Comparison of ENCODE assay signal across 29 mouse cellular contexts in genomic region chr2:152443281-152443680, GRCm38 (mm10). TPM values are rescaled to one million over a fixed set of nuclear protein-coding genes. Genes with fewer than 3 reads are reported as not detected.
DNase-seq lines count a peak whose midpoint lies in the region; ATAC-seq lines count a peak whose summit lies in the region.
"Had no signal": no experiment of that assay in that cellular context is flagged by ENCODE, and none has a peak within 500 bp of the region (broad histone marks: within the 10 kb centered on the region; RNA-seq: fewer than 3 reads in every experiment).

No protein-coding gene starts in this region.

- no peak overlapping the region for H3K4me3 ChIP-seq in forebrain, embryonic 15.5 days
- no peak overlapping the region for H3K4me3 ChIP-seq in forebrain, embryonic 11.5 days (ENCODE audit: low read depth, low read length)
- H3K4me3 ChIP-seq in embryonic facial prominence, embryonic 10.5 days: no peak overlapping the region
- H3K4me3 ChIP-seq: erythroblast, embryonic 14.5 days; hindbrain, embryonic 15.5 days; left cerebral cortex, adult 2 months; midbrain, embryonic 10.5 days; myocyte; neural tube, embryonic 15.5 days; stomach, embryonic 15.5 days had no signal

- 0 out of 2 replicates have a peak, but pooled peaks cover 2% of the 10 kb centered on the region for H3K4me1 ChIP-seq in forebrain, embryonic 15.5 days
- H3K4me1 ChIP-seq in forebrain, embryonic 11.5 days (replicated peaks; ENCODE audit: control insufficient read depth, insufficient read depth, low read length): no peaks in the 10 kb centered on the region
- H3K4me1 ChIP-seq in embryonic facial prominence, embryonic 10.5 days: peaks cover 27% of the 10 kb centered on the region
- H3K4me1 ChIP-seq: hindbrain, embryonic 15.5 days; neural tube, embryonic 15.5 days had no signal

- H3K9ac ChIP-seq in forebrain, embryonic 15.5 days (replicated peaks): no peak overlapping the region
- H3K9ac ChIP-seq in forebrain, embryonic 11.5 days (ENCODE audit: low read length): no peak overlapping the region
- H3K9ac ChIP-seq: hindbrain, embryonic 15.5 days; neural tube, embryonic 15.5 days; stomach, embryonic 15.5 days had no signal

- no peak overlapping the region for H3K4me2 ChIP-seq in forebrain, embryonic 15.5 days (replicated peaks)
- no peak overlapping the region for H3K4me2 ChIP-seq in forebrain, embryonic 11.5 days (ENCODE audit: low read depth, low read length, severe bottlenecking)
- H3K4me2 ChIP-seq: heart, embryonic 11.5 days; hindbrain, embryonic 15.5 days; neural tube, embryonic 15.5 days; stomach, embryonic 15.5 days had no signal

- no peak for DNase-seq in forebrain, embryonic 11.5 days (ENCODE audit: low spot score)
- peak; percentile 29 to 46 for DNase-seq in left cerebral cortex, postnatal 14 days (ENCODE audit: low spot score in 2 of 2)
- DNase-seq in left cerebral cortex, adult 8-10 months (ENCODE audit: low spot score in 2 of 2): no peak
- peak; percentile 19 for DNase-seq in right cerebral cortex, postnatal 25 days
- no peak for DNase-seq in right cerebral cortex, postnatal 36 days (ENCODE audit: low spot score in 2 of 2)
- DNase-seq in right cerebral cortex, postnatal 4 days: peak; percentile 75
- DNase-seq in embryonic facial prominence, embryonic 10.5 days (ENCODE audit: low spot score): no peak
- DNase-seq: cerebellum, adult 9-11 months; gastrocnemius, postnatal 36 days; heart, postnatal 14 days; lung, adult 18-20 months; lung, postnatal 4 days; thymus, adult 2 months had no signal

- H3K9me3 ChIP-seq in forebrain, embryonic 15.5 days: no peaks in the 10 kb centered on the region
- no peaks in the 10 kb centered on the region for H3K9me3 ChIP-seq in forebrain, embryonic 11.5 days (ENCODE audit: control insufficient read depth, low read length)
- no peaks in the 10 kb centered on the region for H3K9me3 ChIP-seq in embryonic facial prominence, embryonic 10.5 days
- H3K9me3 ChIP-seq: hindbrain, embryonic 15.5 days; midbrain, embryonic 10.5 days; neural tube, embryonic 15.5 days; stomach, embryonic 15.5 days had no signal

- H3K27ac ChIP-seq in forebrain, embryonic 15.5 days (replicated peaks): no peak overlapping the region
- no peak overlapping the region for H3K27ac ChIP-seq in forebrain, embryonic 11.5 days (ENCODE audit: low read depth, low read length)
- no peak overlapping the region for H3K27ac ChIP-seq in embryonic facial prominence, embryonic 10.5 days (replicated peaks)
- H3K27ac ChIP-seq: hindbrain, embryonic 15.5 days; left cerebral cortex, adult 2 months; midbrain, embryonic 10.5 days; neural tube, embryonic 15.5 days; stomach, embryonic 15.5 days had no signal

- H3K36me3 ChIP-seq in forebrain, embryonic 15.5 days: no peaks in the 10 kb centered on the region
- H3K36me3 ChIP-seq in forebrain, embryonic 11.5 days (ENCODE audit: control insufficient read depth, insufficient read depth, low read length): no peaks in the 10 kb centered on the region
- H3K36me3 ChIP-seq in embryonic facial prominence, embryonic 10.5 days (replicated peaks): no peaks in the 10 kb centered on the region
- H3K36me3 ChIP-seq: hindbrain, embryonic 15.5 days; midbrain, embryonic 10.5 days; neural tube, embryonic 15.5 days; stomach, embryonic 15.5 days had no signal

- WGBS in forebrain, embryonic 15.5 days: 63% methylated on average over 8 of the region's 8 CpGs
- WGBS in forebrain, embryonic 11.5 days: 87% methylated on average over 8 of the region's 8 CpGs
- WGBS in embryonic facial prominence, embryonic 10.5 days: 90% methylated on average over 8 of the region's 8 CpGs

- no peaks in the 10 kb centered on the region for H3K27me3 ChIP-seq in forebrain, embryonic 15.5 days
- H3K27me3 ChIP-seq in forebrain, embryonic 11.5 days (ENCODE audit: control insufficient read depth, insufficient read depth, low read length): no peaks in the 10 kb centered on the region
- 0 out of 2 replicates have a peak, but pooled peaks cover 4% of the 10 kb centered on the region for H3K27me3 ChIP-seq in embryonic facial prominence, embryonic 10.5 days (replicated peaks; ENCODE audit: low read depth, poor library complexity, severe bottlenecking)
- H3K27me3 ChIP-seq: hindbrain, embryonic 15.5 days; neural tube, embryonic 15.5 days; stomach, embryonic 15.5 days had no signal

- intact Hi-C loops in left cerebral cortex, postnatal 14 days (cut with DNase I): no loop called here

- 0 out of 2 replicates have a peak, but pooled peaks have one; percentile 32 for ATAC-seq in forebrain, embryonic 15.5 days (replicated peaks)
- ATAC-seq in forebrain, embryonic 11.5 days (replicated peaks; ENCODE audit: low FRiP score): no peak
- ATAC-seq: intestine, postnatal 0 days had no signal

RNA-seq across cellular contexts. Expression of gene Defb23, which starts 21.1 kb away (rescaled TPM):
- not detected in 2 replicates for polyA plus RNA-seq in forebrain, embryonic 15.5 days (2015; fragmentation: Nextera tagmentation; extraction: Ambion mirVana)
- not detected in 2 replicates for polyA plus RNA-seq in forebrain, embryonic 11.5 days (2014; fragmentation: Nextera tagmentation; extraction: Ambion mirVana)
- not detected for total RNA-seq in left cerebral cortex, postnatal 14 days (2021)
- total RNA-seq in left cerebral cortex, adult 8-10 months (2022): not detected
- not detected in 2 replicates for polyA plus RNA-seq in embryonic facial prominence, embryonic 10.5 days (2016; fragmentation: Nextera tagmentation; extraction: Ambion mirVana)
- total RNA-seq: ES-E14; gastrocnemius, postnatal 36 days; heart, postnatal 14 days; left cerebral cortex, adult 2 months; liver, adult 2 months had no signal
- polyA plus RNA-seq: embryonic facial prominence, embryonic 11.5 days; erythroblast, embryonic 14.5 days; frontal cortex, adult 2 months; heart, embryonic 11.5 days; hindbrain, embryonic 15.5 days; intestine, postnatal 0 days; liver, adult 2 months; midbrain, embryonic 10.5 days; myocyte; neural tube, embryonic 15.5 days; spleen, adult 2 months; stomach, embryonic 15.5 days; thymus, adult 2 months; urinary bladder, adult 2 months had no signal

RNA-seq across cellular contexts. Expression of gene 6820408C15Rik, which starts 27.9 kb away (rescaled TPM):
- polyA plus RNA-seq in forebrain, embryonic 15.5 days (2015; fragmentation: Nextera tagmentation; extraction: Ambion mirVana): 2.1 and 3.7 TPM in 2 replicates
- 0.41 and 0.79 TPM in 2 replicates for polyA plus RNA-seq in forebrain, embryonic 11.5 days (2014; fragmentation: Nextera tagmentation; extraction: Ambion mirVana)
- total RNA-seq in left cerebral cortex, postnatal 14 days (2021): 1 to 10 TPM; 3.1 to 3.3 TPM
- total RNA-seq in left cerebral cortex, adult 8-10 months (2022): 1 to 10 TPM; 2.0 to 3.7 (median 2.7) TPM
- 0.43 and 0.71 TPM in 2 replicates for polyA plus RNA-seq in embryonic facial prominence, embryonic 10.5 days (2016; fragmentation: Nextera tagmentation; extraction: Ambion mirVana)
- total RNA-seq: gastrocnemius, postnatal 36 days; liver, adult 2 months had no signal
- polyA plus RNA-seq: erythroblast, embryonic 14.5 days; liver, adult 2 months; myocyte had no signal

RNA-seq across cellular contexts. Expression of gene Zcchc3, which starts 28.5 kb away (rescaled TPM):
- polyA plus RNA-seq in forebrain, embryonic 15.5 days (2015; fragmentation: Nextera tagmentation; extraction: Ambion mirVana): 18.7 TPM in 2 replicates
- 59.4 and 63.9 TPM in 2 replicates for polyA plus RNA-seq in forebrain, embryonic 11.5 days (2014; fragmentation: Nextera tagmentation; extraction: Ambion mirVana)
- total RNA-seq in left cerebral cortex, postnatal 14 days (2021): 10 to 100 TPM in 1 of 2 experiments, 1 to 10 TPM in 1; 8.7 to 11.9 TPM
- total RNA-seq in left cerebral cortex, adult 8-10 months (2022): 10 to 100 TPM in 3 of 4 experiments, 1 to 10 TPM in 1; 9.6 to 11.2 (median 10.9) TPM
- 53.4 and 58.3 TPM in 2 replicates for polyA plus RNA-seq in embryonic facial prominence, embryonic 10.5 days (2016; fragmentation: Nextera tagmentation; extraction: Ambion mirVana)
- polyA plus RNA-seq: myocyte had no signal

RNA-seq across cellular contexts. Expression of gene Defb20, which starts 33.6 kb away (rescaled TPM):
- polyA plus RNA-seq in forebrain, embryonic 15.5 days (2015; fragmentation: Nextera tagmentation; extraction: Ambion mirVana): not detected in 2 replicates
- polyA plus RNA-seq in forebrain, embryonic 11.5 days (2014; fragmentation: Nextera tagmentation; extraction: Ambion mirVana): not detected in 2 replicates
- total RNA-seq in left cerebral cortex, postnatal 14 days (2021): not detected
- total RNA-seq in left cerebral cortex, adult 8-10 months (2022): not detected
- polyA plus RNA-seq in embryonic facial prominence, embryonic 10.5 days (2016; fragmentation: Nextera tagmentation; extraction: Ambion mirVana): not detected in 2 replicates
- total RNA-seq: ES-E14; gastrocnemius, postnatal 36 days; heart, postnatal 14 days; left cerebral cortex, adult 2 months; liver, adult 2 months had no signal
- polyA plus RNA-seq: embryonic facial prominence, embryonic 11.5 days; erythroblast, embryonic 14.5 days; heart, embryonic 11.5 days; hindbrain, embryonic 15.5 days; intestine, postnatal 0 days; liver, adult 2 months; midbrain, embryonic 10.5 days; myocyte; neural tube, embryonic 15.5 days; spleen, adult 2 months; stomach, embryonic 15.5 days; thymus, adult 2 months; urinary bladder, adult 2 months had no signal

RNA-seq across cellular contexts. Expression of gene Sox12, which starts 45.4 kb away (rescaled TPM):
- 17.7 and 18.3 TPM in 2 replicates for polyA plus RNA-seq in forebrain, embryonic 15.5 days (2015; fragmentation: Nextera tagmentation; extraction: Ambion mirVana)
- 20.4 and 22.9 TPM in 2 replicates for polyA plus RNA-seq in forebrain, embryonic 11.5 days (2014; fragmentation: Nextera tagmentation; extraction: Ambion mirVana)
- 10 to 100 TPM; 17.9 to 22.0 TPM for total RNA-seq in left cerebral cortex, postnatal 14 days (2021)
- 10 to 100 TPM; 12.9 to 15.4 (median 14.3) TPM for total RNA-seq in left cerebral cortex, adult 8-10 months (2022)
- 10.6 and 11.5 TPM in 2 replicates for polyA plus RNA-seq in embryonic facial prominence, embryonic 10.5 days (2016; fragmentation: Nextera tagmentation; extraction: Ambion mirVana)

Comparison
In these comparisons a context has a peak if more than half of its experiments do, and no peak if none do; other contexts are left out.
1. DNase-seq: peak in left cerebral cortex, postnatal 14 days (2 of 2), right cerebral cortex, postnatal 25 days (single experiment) and right cerebral cortex, postnatal 4 days (single experiment); none in forebrain, embryonic 11.5 days (single experiment), left cerebral cortex, adult 8-10 months (0 of 2), right cerebral cortex, postnatal 36 days (0 of 2) and embryonic facial prominence, embryonic 10.5 days (single experiment).